Mouse (Mus musculus) G1E (cell line): ENCODE data around the gene Ttll10. TPM values are rescaled to one million over a fixed set of nuclear protein-coding genes. Genes with fewer than 3 reads are reported as not detected.

Experiments
- ATAC-seq: 2 replicates; pipeline ENCODE4 v1.8.0; 2016; ENCODE audit warnings: mild to moderate bottlenecking; ENCODE audit not compliant: insufficient number of reproducible peaks, poor library complexity, low FRiP score, severe bottlenecking; ENCODE audit errors: extremely low read depth
- DNase-seq: peaks from one replicate; pipeline ENCODE4 v3.0.0; 2012; ENCODE audit warnings: low spot score
- H3K27me3 ChIP-seq: 2 replicates; pipeline ENCODE4 v1.6.1; 2012; ENCODE audit warnings: mild to moderate bottlenecking, low read length, inconsistent platforms; ENCODE audit not compliant: insufficient read depth
- H3K36me3 ChIP-seq: replicated peaks from 2 replicates; pipeline ENCODE3; 2012; ENCODE audit warnings: mild to moderate bottlenecking, inconsistent platforms
- H3K4me1 ChIP-seq: 2 replicates; pipeline ENCODE4 v1.6.1; 2012; ENCODE audit warnings: low read depth, low read length, inconsistent platforms, mixed read lengths; ENCODE audit not compliant: insufficient read depth
- H3K4me3 ChIP-seq: 2 replicates; pipeline ENCODE4 v1.5.1; 2012; ENCODE audit warnings: low read depth, mild to moderate bottlenecking, inconsistent platforms, low read length, moderate library complexity, mixed read lengths
- H3K9me3 ChIP-seq: replicated peaks from 2 replicates; pipeline ENCODE4 v1.6.1; 2012; ENCODE audit warnings: inconsistent platforms
- CTCF ChIP-seq: IDR thresholded peaks from 2 replicates; pipeline ENCODE4 v1.5.1; 2012; ENCODE audit warnings: low read depth, low read length, inconsistent platforms, mixed read lengths
- GATA1 ChIP-seq: IDR thresholded peaks from 2 replicates; pipeline ENCODE4 v1.6.1; 2012; ENCODE audit warnings: borderline replicate concordance, low read length, inconsistent platforms, mixed read lengths
- GATA2 ChIP-seq: IDR thresholded peaks from 2 replicates; pipeline ENCODE4 v1.6.1; 2012; ENCODE audit warnings: low read depth, low read length, inconsistent platforms, borderline replicate concordance
- POLR2AphosphoS5 ChIP-seq: IDR thresholded peaks from 2 replicates; pipeline ENCODE4 v1.6.1; 2012; ENCODE audit warnings: low read depth, low read length, inconsistent platforms; ENCODE audit not compliant: insufficient replicate concordance
- TAL1 ChIP-seq: conservative IDR thresholded peaks from 2 replicates; pipeline ENCODE4 v1.6.1; 2012; ENCODE audit warnings: low read depth, low read length, inconsistent platforms, mixed read lengths
- polyA plus RNA-seq: library from polyadenylated mRNA; stranded (reverse); fragments of >175 nt; gene quantifications from 2 replicates; pipeline ENCODE4 v1.2.3, GENCODE M21; 2012
- total RNA-seq, 2 experiments: library from RNA; stranded (forward) in 1 of 2; stranded (reverse) in 1 of 2; fragments of 200-1000 nt in 1 of 2; fragments of >200 nt in 1 of 2; fragmentation: Nextera tagmentation in 1 of 2; gene quantifications; 2 replicates each; pipeline ENCODE4 v1.2.3; 2014 to 2017

Gene Ttll10
- total and polyA plus RNA-seq, 3 experiments: 1.5 TPM; not detected in 2

GRCm38 (mm10) chr4:156083348-156083747, 24.1 kb upstream of the Ttll10 start:
- H3K9me3 ChIP-seq: no peaks in the 10 kb centered on the region
- H3K27me3 ChIP-seq: peaks cover 7% of the 10 kb centered on the region; the same call in 1 of the 2 replicates
- no peak for TF ChIP-seq TAL1
- TF ChIP-seq POLR2AphosphoS5: no peak
- no peaks in the 10 kb centered on the region for H3K4me1 ChIP-seq
- no peaks in the 10 kb centered on the region for H3K36me3 ChIP-seq
- no peak for ATAC-seq
- no peak for DNase-seq
- no peak overlapping the region for H3K4me3 ChIP-seq

- Histone ChIP-seq H3K27me3 (peaks cover 7% of the 10 kb centered on the region; the same call in 1 of the 2 replicates), H3K9me3 (no peaks in the 10 kb centered on the region), H3K36me3 (no peaks in the 10 kb centered on the region), H3K4me3 (no peak overlapping the region), H3K4me1 (no peaks in the 10 kb centered on the region)
- TF ChIP-seq GATA1 (no peak), TAL1 (no peak), CTCF (no peak), GATA2 (no peak), POLR2AphosphoS5 (no peak)
- no peak for DNase-seq
- no peak for ATAC-seq
Observed at GRCm38 (mm10) chr4:156082621-156083234, 23.5 kb upstream of the Ttll10 start.

GRCm38 (mm10) chr4:156077499-156078301, 18.5 kb upstream of the Ttll10 start:
- Histone ChIP-seq H3K36me3 (no peaks in the 10 kb centered on the region), H3K27me3 (peaks cover 7% of the 10 kb centered on the region; the same call in 1 of the 2 replicates), H3K4me1 (no peaks in the 10 kb centered on the region), H3K4me3 (no peak overlapping the region), H3K9me3 (no peaks in the 10 kb centered on the region)
- TF ChIP-seq POLR2AphosphoS5: no peak
- DNase-seq: no peak
- no peak for ATAC-seq

GRCm38 (mm10) chr4:156076911-156077382, 17.7 kb upstream of the Ttll10 start:
- DNase-seq (no peak), ATAC-seq (no peak)

GRCm38 (mm10) chr4:156070716-156071115, 11.5 kb upstream of the Ttll10 start:
- ATAC-seq: no peak
- no peak overlapping the region for H3K4me3 ChIP-seq
- TF ChIP-seq POLR2AphosphoS5 (no peak), GATA2 (no peak), CTCF (no peak), TAL1 (no peak), GATA1 (no peak)
- no peak for DNase-seq
- H3K9me3 ChIP-seq: no peaks in the 10 kb centered on the region
- H3K27me3 ChIP-seq: peaks cover 7% of the 10 kb centered on the region; the same call in 1 of the 2 replicates
- no peaks in the 10 kb centered on the region for H3K36me3 ChIP-seq
- no peaks in the 10 kb centered on the region for H3K4me1 ChIP-seq

More at GRCm38 (mm10) chr4:156076911-156077382, 17.7 kb upstream of the Ttll10 start:
- TF ChIP-seq GATA1 (no peak), POLR2AphosphoS5 (no peak), CTCF (no peak), GATA2 (no peak), TAL1 (no peak)
- Histone ChIP-seq H3K9me3 (no peaks in the 10 kb centered on the region), H3K27me3 (peaks cover 7% of the 10 kb centered on the region; the same call in 1 of the 2 replicates), H3K4me3 (no peak overlapping the region), H3K36me3 (no peaks in the 10 kb centered on the region), H3K4me1 (no peaks in the 10 kb centered on the region)

GRCm38 (mm10) chr4:156070276-156070675, 11.1 kb upstream of the Ttll10 start:
- ATAC-seq (no peak), DNase-seq (no peak)
- Histone ChIP-seq H3K9me3 (no peaks in the 10 kb centered on the region), H3K4me1 (no peaks in the 10 kb centered on the region), H3K27me3 (peaks cover 7% of the 10 kb centered on the region; the same call in 1 of the 2 replicates), H3K36me3 (no peaks in the 10 kb centered on the region), H3K4me3 (no peak overlapping the region)
- TF ChIP-seq GATA1: no peak
- no peak for TF ChIP-seq POLR2AphosphoS5
- no peak for TF ChIP-seq GATA2
- no peak for TF ChIP-seq TAL1
- TF ChIP-seq CTCF: no peak
